Mouse (Mus musculus): ENCODE data around the gene Enkur.

Gene Enkur

DNA sequence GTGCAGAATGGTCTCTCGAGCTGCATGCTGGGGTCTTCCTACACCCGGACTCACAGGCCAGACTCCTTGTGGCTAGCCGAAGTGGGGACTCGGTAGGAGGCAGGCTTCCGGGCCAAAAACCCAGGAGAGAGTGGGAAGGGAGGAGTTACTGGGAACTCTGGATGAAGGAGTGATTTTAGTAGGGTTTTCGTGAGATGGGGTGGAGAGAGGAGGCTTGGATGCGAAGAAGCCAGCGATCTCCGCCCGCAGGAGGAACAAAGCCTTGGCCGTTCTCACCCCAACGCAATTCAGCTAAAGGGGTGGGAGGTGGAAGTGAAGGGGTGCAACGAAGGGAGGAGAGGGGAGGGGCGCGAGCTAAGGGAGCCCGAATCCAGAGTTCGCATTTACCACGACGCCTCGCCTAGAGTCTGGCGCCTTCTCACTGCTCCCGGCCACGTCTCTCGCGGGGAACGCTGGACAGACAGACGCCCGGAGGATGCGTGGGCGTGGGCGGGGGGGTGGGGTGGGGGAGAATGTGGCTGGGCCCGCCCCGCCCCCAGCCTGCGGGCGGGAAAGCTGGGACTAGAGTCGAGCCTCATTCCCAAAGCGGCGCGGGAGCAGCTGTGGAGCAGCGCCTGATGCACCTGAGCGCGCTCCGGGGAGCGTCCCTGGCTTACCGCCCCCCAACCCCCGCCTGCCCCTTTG lies 63.5 kb downstream of the Enkur start:
- no peak for TF ChIP-seq GATA4 (IDR thresholded peaks at IDR 0.05; ENCODE audit: insufficient replicate concordance, low read length)

DNA sequence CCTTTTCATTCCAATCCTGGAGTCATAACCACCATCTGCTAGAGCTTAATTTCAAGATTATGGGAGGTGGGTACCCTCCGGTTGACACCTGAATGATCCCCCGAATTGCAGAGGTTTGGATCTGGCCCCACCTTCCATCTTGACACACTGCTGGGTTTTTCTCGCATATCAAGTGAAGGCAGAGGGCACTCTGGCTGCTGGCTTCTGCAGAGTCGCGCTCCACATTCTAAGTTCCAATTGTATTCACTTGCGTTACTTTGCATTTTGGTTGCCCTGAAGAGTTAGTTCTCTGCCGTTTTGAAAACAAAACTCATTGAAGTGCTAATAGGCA lies 64.0 kb downstream of the Enkur start:
- no peak for TF ChIP-seq GATA4 (IDR thresholded peaks at IDR 0.05; ENCODE audit: insufficient replicate concordance, low read length)
